Mouse (Mus musculus): ENCODE data around the gene H2-K1.
"Not testable (repeated sequence)": the region's sequence is repeated elsewhere in the genome, so short reads cannot be mapped to it uniquely, and the experiment has no call there.

Gene H2-K1

DNA sequence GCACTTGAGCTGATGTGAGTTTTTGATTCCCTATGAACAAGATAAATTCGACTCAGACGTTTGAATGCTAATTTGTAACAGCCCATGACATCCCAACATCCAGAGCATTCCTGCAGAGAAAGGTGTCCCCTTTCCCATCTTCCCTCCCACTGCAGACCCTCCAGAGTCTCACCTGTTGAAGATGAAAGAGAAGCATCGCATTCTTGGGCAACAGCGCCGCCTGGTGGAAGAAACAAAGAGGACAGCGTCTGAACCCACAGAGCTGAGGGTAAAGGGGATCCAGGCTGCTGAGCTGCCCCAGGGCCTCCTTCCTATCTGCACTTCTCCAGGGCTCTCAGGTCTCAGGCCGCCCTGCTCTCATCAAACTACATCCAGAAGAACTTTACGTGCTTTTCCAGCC, 18.0 kb downstream of the H2-K1 start:
- DNase-seq (ENCODE audit: low spot score in 2 of 2) = not testable (repeated sequence)

DNA sequence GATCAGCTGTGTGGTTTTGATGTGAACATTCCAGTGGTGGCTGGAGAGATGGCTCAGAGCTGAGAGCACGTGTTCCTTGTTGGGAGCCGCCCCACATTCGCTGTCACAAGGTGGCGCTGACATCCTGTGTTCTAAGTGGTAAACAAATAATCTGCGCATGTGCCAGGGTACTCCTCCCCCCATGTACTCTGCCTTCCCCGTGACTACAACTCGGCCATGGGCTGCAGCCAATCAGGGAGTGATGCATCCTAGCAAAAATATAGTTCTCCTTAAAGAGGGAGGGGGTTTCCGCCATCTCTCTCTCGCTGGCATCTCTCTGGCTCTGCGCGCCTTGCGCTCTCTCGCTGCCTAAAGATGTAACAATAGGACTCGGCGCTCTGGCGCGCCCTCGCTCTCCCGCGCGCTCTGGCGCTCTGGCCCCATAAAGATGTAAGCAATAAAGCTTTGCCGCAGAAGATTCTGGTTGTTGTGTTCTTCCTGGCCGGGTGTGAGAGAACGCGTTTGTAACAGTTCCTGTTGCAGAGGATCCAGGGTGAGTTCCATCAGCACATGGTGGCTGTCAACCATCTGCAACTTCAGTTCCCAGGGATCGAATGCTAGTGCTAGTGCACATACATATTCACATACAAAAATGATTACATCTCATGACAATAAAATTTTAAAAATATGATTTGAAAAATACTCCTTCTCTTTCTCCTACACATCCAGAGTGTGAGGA, 18.8 kb downstream of the H2-K1 start:
- peak; percentile 84 to 87 for DNase-seq (ENCODE audit: low spot score in 2 of 2)

DNA sequence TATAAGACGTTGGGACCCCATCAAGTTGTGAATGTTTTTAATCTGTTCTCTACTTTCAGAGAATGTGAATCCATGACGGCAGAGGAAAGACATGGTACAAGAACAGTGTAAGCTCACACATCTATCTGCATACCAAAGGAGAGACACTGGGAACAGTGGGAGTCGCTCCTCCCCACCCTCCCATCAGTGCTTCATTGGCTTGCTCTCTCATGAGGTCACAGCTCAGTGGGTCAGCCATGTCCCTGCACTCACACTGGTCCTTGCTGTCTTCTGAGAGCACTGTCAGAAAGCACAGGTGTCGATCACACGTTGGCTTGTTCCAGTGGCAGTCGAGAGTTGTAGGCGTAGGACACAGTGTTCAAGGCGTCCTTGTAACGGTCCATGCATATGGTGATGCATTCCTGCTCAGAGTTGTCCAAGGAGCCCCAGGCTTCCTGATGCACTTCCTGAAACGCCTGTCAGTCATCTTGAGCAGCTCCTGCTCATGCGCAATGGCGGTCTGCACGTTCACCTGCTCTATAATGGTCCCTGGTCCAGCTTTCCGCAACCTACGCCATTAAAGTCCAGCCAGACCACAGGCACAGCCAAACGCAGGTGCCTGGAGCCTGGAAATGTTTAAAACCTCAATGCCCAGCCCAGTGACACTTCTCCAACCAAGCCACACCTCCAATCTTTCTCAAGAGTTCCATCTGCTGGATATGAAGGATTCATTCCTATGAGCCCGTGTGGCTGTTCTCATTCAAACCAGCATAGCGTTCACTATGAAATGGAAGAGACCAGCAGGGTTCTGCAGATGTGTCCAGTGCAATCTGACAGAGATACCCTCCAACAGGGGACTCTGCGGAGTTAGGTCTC, 19.7 kb downstream of the H2-K1 start:
- DNase-seq (ENCODE audit: low spot score in 2 of 2) = no peak

DNA sequence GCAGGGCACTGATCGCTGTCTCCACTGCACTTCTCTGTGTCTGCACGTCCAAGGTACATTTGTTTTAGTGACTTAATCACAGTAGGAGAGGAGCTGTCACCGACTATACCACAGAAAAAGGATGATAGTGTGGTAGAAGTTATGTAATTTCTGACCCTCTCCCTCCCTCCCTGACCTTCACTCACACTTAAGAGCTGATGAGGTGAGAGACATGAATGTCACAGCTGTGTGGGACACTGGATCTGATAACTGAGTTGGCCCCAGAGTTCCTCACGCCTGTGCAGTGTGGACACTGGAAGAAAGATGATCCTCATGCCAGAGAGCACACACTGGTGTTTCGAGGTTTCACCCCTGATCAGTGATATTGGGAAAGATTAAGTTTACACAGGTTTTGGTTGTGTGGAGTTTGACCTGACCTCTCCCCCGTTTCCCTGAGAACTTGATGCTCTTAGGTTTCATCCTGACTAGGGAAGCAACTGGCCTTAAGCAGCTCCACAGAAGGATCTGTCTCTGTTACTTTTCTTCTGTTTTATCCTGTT, 20.6 kb downstream of the H2-K1 start:
- no peak for DNase-seq (ENCODE audit: low spot score in 2 of 2)

DNA sequence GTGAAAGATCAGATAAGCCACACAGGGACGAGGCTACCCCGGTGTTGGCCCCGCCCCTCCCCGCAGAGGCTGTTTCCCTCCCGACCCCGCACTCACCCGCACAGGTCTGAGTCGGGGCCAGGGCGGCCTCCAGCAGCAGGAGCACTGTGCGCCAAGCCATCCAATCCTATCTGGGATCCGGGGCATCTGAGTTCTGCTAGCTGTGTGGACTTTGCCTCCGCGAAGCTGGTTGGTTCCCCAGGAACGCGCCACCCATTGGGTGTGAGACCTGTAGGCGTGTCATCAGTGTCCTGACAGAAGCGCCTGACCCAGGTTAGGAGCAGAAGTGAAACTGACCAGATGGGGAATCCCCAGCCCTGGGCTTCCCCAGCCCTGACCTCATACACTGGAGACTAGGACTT, 21.5 kb downstream of the H2-K1 start:
- no peak for DNase-seq (ENCODE audit: low spot score in 2 of 2)

DNA sequence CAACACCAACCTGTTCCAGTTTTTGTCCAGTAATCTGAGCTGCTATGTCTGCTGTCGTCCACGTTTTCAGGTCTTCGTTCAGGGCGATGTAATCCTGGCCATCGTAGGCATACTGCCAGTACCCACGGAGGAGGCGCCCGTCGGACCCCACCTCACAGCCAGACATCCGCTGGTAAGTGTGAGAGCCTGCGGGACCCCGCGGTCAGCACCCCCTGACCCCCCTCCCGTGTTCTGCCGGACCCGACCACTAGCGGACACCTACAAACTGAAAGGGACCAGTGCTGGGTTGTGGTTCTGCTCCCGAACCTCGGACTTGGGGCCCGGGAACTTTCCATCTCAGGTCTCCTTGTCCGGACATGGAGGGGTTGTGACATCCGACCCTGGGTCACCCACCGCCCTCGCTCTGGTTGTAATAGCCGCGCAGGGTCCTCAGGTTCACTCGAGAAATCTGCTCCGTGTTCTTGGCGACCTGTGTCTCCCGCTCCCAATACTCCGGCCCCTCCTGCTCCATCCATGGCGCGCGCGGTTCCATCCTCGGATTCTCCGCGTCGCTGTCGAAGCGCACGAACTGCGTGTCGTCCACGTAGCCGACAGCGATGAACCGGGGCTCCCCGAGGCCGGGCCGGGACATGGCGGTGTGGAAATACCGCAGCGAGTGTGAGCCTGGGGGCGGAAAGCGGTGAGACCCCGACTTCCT, 22.1 kb downstream of the H2-K1 start:
- no peak for DNase-seq (ENCODE audit: low spot score in 2 of 2)

DNA sequence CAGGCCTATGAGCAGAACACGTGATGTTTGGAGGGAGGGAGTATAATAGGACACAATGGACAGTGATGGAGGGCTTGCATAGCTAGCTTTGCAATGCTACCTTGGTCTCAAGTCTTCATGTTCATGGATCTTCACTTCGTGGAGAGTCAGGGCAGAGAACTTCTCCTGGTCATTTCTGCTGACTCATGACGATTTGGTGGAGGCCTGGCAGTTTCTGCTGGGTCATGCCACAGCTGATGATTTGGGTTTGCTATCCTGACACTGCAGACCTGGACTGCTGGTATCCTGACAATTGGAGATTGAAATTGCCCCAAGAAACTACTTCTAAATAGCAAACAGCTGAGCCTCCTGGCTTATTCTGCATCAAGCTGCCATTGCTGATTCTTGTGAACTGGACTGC, 26.6 kb downstream of the H2-K1 start:
- no peak for DNase-seq (ENCODE audit: low spot score in 2 of 2)

DNA sequence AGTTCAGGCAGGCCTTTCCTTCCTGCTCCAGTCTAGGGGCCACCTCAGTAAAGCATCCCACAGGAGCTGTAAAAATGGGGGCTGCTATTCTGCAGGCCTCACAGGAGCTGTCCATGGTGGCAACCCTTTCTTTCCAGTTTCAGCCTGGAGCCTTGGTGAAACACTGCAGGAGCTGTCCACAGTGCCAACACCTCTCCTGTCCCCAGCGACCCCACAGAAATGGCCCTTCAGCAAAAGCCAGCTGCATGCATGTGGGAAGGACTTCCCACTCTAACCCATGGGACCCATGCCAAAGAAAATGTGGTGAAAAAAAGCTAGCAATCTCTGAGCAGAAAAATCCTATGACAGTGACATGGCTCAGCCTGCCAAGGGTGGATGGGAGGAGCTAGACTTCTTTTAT, 27.5 kb downstream of the H2-K1 start:
- DNase-seq (ENCODE audit: low spot score in 2 of 2) = no peak

DNA sequence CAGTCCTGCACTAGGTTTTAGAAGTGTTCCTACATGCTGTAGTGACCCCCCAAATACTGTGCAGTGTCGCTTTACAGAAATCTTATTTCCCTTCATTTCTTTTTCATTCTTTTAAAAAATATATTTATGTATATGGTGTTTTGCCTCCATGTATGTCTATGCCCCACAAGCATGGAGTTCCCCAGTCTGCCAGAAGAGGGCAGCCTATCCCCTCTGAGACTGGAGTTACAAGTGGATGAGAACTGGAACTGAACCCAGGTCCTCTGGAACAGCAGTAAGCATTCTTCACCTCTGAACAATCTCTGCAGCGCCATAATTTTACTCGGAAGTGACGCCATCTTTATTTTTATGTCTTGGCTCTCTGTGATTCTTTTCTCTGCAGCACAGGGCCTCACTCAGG, 30.8 kb downstream of the H2-K1 start:
- DNase-seq (ENCODE audit: low spot score in 2 of 2) = no peak

DNA sequence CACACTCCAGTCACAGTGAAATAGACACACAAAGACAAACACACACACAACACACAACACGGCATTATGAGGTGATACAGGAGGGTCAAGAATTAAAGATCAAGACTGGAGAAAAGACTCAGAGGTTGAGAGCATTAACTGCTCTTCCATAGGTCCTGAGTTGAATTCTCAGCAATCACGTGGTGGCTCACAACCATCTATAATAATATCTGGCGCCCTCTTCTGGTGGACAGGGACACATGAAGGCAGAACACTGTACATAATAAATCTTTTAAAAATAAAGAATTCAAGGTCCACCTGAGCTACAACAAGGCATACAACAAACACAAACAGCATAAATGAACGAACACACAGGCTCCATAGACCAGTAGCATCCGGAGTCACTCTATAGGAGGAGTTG, 31.2 kb downstream of the H2-K1 start:
- no peak for DNase-seq (ENCODE audit: low spot score in 2 of 2)

DNA sequence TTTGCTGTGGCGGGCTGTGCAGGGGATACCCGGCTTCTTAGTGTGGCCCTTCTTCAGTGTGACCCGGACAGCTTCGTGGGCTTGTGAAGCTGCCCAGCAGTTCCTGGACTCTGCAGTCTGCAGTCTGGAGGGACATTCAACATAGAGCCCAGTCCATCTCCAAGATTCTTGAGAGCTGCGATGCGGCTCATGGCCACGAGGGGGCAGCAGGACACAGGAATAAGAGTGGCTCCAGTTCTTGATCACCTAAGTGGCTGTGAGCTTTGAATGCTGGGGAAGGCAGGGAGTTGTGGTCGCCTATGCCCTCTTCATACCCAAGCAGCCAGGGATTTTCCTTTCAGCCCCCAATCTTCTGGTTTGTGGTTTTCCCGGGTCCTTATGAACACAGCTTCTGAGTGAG, 31.7 kb downstream of the H2-K1 start:
- DNase-seq (ENCODE audit: low spot score in 2 of 2) = peak in 1 of 2 experiments; percentile 65

DNA sequence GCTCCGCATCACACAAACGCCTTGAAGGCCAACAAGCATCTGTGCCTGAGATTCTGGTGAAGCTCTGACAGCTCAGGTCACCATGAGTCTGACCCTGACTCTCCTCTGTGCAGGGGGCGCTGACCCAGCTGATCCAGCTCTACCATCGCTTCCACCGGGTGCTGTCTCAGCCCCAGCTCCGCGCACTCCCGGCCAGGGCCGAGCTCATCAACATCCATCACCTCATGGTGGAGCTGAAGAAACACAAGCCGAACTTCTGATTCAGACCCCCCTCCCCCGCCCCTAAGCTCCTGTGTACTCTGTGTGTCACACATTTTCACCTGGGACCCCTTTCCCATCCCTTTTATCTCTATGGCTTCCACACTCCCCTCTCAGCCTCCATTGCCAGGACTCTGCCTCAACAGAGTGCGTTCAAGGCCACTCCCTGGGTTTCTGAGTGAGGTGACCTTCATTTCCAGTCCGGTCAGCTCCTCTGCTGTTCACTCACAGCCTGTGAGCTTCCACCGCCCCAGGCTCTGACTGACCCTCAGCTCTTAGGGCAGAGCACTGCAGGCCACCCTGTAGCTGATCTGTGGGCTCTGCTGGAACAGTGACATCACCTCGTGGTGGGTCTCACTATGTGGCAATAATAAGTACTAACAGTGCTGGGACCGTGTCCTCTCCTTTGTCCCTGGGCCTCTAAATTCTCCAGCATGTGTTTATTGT, 34.1 kb downstream of the H2-K1 start:
- DNase-seq (ENCODE audit: low spot score in 2 of 2) = no peak

DNA sequence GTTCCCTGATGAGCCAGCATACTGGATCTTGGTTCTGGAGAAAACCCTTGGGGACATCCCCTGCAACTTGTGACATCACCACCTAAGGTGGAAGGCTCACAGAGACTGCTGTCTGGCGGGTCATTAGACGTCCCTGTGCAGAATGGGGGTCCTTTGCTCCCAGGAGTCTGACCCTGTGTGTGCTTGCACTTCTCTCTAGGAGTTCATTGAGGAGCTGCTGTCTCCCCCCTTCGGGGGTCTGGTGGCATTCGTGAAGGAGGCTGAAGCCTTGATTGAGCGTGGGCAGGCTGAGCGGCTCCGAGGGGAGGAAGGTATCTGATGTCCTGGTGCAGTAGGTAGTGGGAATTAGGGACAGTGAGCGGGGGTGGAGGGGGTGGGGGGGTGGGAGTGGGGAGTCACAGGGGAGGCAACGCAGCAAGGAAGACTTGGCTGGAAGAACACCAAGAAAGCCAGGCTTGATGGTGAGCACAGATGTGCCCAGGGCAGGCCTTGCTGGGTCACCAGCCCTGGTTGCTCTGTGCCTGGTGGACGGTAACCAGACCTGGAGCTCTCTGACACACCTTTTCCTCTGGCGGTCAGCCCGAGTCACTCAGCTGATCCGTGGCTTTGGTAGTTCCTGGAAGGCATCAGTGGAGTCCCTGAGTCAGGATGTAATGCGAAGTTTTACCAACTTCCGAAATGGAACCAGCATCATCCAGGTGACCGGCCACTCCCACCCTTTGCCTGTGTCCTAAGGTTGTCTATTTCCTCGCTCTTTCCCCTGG, 34.9 kb downstream of the H2-K1 start:
- DNase-seq (ENCODE audit: low spot score in 2 of 2) = no peak

DNA sequence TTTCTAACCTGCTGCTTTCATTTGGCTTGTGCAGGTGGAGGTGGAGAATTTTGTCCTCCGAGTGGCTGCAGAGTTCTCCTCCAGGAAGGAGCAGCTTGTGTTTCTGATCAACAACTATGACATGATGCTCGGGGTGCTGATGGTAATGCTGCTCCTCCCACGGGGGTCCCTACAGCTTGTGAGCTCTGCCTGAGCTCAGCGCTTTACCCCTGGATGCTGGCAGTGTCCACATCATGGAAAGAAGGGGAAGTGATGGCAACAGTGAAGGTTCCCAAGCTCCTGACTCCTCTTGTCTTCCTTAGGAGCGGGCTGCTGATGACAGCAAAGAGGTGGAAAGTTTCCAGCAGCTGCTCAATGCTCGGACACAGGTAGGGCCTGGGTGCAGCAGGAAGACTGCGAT, 37.3 kb downstream of the H2-K1 start:
- no peak for DNase-seq (ENCODE audit: low spot score in 2 of 2)

DNA sequence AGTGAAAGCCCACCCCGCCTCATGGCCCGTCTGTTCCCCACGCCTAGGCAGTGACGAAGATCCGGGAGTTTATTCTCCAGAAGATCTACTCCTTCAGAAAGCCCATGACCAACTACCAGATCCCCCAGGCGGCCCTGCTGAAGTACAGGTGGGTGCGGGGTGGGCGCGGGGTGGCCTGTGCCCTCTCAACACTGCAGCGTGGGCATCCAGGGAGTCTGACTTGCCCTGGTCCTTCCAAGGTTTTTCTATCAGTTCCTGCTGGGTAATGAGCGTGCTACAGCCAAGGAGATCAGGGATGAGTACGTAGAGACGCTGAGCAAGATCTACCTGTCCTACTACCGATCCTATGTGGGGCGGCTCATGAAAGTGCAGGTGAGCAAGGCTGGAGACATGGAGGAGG, 40.2 kb downstream of the H2-K1 start:
- no peak for DNase-seq (ENCODE audit: low spot score in 2 of 2)

DNA sequence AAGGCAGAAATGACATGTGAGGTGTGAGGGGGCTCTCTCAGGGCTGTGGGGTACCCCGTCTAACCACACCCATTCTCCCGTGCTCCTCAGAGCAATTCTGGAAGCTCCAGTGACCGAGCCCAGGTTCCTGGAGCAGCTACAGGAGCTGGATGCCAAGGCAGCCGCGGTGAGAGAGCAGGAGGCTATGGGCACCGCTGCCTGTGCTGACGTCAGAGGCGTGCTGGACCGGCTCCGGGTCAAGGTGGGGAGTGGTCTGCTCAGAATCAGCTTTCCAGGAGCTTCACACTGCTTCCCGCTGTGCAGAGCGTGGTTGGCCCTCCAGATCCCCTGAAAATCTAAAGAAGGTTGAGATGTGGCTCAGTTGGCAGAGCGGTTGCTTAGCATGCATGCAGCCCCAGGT, 41.0 kb downstream of the H2-K1 start:
- DNase-seq (ENCODE audit: low spot score in 2 of 2) = no peak

DNA sequence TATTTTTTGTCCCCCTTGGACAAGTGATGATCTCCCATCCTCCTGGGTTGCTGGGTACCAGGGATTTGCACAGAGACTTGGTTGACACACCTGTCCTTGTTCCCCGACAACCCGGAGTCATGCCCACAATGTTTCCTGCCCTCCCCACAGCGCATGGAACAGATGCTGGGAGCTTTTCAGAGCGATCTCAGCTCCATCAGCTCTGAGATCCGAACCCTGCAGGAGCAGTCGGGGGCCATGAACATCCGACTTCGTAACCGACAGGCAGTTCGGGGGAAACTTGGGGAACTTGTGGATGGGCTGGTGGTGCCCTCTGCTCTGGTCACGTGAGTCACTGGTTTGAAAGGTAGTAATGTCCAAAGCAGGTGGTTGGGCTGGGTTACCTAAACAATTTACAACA, 41.7 kb downstream of the H2-K1 start:
- no peak for DNase-seq (ENCODE audit: low spot score in 2 of 2)

DNA sequence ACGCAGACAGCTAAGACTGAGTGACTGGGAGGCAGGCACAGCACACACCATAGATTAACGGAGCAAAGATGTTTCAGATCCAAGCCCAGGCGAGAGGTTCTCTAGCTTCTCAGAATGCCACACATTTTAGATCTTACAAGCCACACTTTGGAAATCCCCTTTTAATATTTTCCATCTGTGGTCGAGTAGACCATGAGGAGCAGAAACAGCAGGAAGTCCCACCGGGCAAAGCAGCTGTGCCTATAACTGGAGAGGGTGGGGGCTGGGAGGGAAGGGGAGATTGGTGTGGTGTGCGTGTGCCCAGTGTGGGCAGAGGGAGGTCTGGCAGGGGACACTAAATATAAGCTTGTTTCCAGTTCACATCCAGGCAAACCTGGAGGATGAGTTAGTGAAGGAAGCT, 42.7 kb downstream of the H2-K1 start:
- no peak for DNase-seq (ENCODE audit: low spot score in 2 of 2)

DNA sequence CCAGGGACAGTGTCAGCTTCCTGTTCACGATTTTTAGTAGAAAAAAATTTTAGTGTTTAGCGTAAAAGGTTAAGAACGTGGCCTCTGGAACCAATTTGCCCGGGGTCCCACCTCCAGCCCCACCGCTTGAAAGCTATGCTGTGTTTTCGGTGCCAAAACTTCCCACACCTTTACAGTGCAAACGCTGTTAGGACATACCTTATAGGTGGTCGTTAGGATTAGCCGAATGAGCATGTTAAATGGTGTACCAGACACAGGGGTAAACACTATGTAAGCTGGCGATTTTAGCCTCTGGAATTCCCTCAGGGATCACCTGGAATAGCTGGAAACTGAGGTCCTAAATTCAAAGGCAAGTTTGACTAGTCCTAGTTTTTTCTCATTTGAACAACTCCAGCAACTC, 43.8 kb downstream of the H2-K1 start:
- no peak for DNase-seq (ENCODE audit: low spot score in 2 of 2)

DNA sequence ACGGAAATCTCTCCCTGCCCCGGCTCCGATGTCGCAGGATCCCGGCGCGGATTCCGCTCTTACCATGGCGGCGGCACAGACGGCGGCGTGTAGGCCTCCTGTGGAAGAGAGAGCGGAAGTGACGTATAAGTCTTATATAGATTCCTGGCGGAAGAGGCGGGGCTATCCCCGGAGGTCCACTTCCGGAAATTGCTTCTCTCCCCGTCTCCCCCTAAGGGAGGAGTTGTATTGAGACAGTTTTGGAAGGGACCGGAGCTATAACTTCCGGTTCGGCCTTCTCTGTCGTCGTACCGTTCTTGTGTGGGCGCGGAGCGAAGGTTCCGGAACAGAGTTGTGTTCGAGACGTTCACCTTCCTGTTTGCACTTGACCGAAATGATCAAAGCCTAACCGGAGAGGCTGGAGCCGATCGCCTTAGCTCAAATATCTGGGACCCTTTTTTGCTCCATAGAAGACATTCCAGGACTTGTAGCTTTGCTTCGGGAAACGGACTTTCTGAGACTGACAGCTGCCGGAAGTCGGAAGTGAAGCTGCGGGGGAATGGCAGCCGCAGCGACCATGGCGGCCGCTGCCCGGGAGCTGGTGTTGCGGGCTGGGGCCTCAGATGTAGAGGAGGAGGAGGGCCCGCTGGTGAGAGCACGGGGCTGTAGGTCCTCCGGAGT, 44.5 kb downstream of the H2-K1 start, which contains the start of the genes Vps52 and Rps18:
Vps52 (plus strand) TSS at position 258 of the 660 bp plus-strand sequence.
Rps18 (minus strand) TSS at position 447 of the 660 bp plus-strand sequence.
- DNase-seq (ENCODE audit: low spot score in 2 of 2) = peak; percentile 95 to 97
